Mouse (Mus musculus): Measurements from ENCODE around the gene Amot.

GRCm38 (mm10) chrX:145454828-145455227 is 50.2 kb downstream of the Amot start:
- TF ChIP-seq CTCF (IDR thresholded peaks at IDR 0.05; ENCODE audit: low read depth, low read length) (no peak), POLR2A (IDR thresholded peaks at IDR 0.05; ENCODE audit: extremely low read depth, insufficient read depth, low read length) (no peak)
